16 mouse cellular contexts compared by ENCODE assay signal in the genomic region with DNA sequence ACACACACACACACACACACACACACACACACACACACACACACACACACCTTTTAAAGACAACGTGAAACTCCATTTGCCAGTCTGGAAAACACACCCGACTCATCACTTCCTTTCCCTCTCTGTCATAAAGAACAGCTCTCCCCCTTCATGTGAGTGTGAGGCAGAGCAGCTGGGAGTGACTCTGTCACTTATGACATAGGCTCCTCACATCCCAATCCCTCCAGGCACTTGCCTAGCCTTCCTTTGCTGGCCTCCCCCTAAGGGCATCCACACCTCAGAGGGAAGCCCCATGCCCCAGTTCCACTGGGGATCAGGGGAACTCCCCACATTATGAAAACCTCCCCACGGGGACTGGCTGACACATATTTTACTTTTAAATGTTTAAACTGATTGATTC.
"Had no signal": no experiment of that assay in that cellular context is flagged by ENCODE, and none has a peak within 500 bp of the region (broad histone marks: within the 10 kb centered on the region; RNA-seq: fewer than 3 reads in every experiment).

No protein-coding gene starts in this region.

- H3K36me3 ChIP-seq: limb, embryonic 10.5 days; limb, embryonic 13.5 days; liver, embryonic 12.5 days; liver, embryonic 15.5 days; neural tube, embryonic 12.5 days; neural tube, embryonic 15.5 days had no signal

- H3K27me3 ChIP-seq: limb, embryonic 13.5 days; liver, embryonic 12.5 days; liver, embryonic 15.5 days; neural tube, embryonic 12.5 days had no signal

- H3K4me1 ChIP-seq: limb, embryonic 10.5 days; limb, embryonic 13.5 days; liver, embryonic 12.5 days; liver, embryonic 15.5 days; neural tube, embryonic 12.5 days; neural tube, embryonic 15.5 days had no signal

- H3K4me3 ChIP-seq: layer of hippocampus, adult 2 months; limb, embryonic 10.5 days; limb, embryonic 13.5 days; liver, embryonic 12.5 days; liver, embryonic 15.5 days; neural tube, embryonic 12.5 days; neural tube, embryonic 15.5 days had no signal

- H3K9ac ChIP-seq: limb, embryonic 13.5 days; liver, embryonic 12.5 days; liver, embryonic 15.5 days; neural tube, embryonic 12.5 days; neural tube, embryonic 15.5 days had no signal

- DNase-seq: kidney, adult 2 months; kidney, postnatal 25 days; layer of hippocampus, adult 9-11 months; liver; thymus, adult 18-20 months; thymus, postnatal 36 days had no signal

- H3K9me3 ChIP-seq: limb, embryonic 10.5 days; liver, embryonic 12.5 days; liver, embryonic 15.5 days had no signal

- H3K27ac ChIP-seq: kidney, postnatal 0 days; layer of hippocampus, adult 2 months; limb, embryonic 10.5 days; limb, embryonic 13.5 days; liver, embryonic 12.5 days; liver, embryonic 15.5 days; macrophage; neural tube, embryonic 12.5 days; neural tube, embryonic 15.5 days had no signal

- ATAC-seq: intestine, postnatal 0 days; liver, embryonic 12.5 days had no signal

- H3K4me2 ChIP-seq: limb, embryonic 13.5 days; liver, embryonic 12.5 days; liver, embryonic 15.5 days; neural tube, embryonic 12.5 days; neural tube, embryonic 15.5 days had no signal
